Mouse (Mus musculus) embryonic facial prominence, embryonic 10.5 days (tissue): ENCODE results near the gene Opcml. TPM values are rescaled to one million over a fixed set of nuclear protein-coding genes. Genes with fewer than 3 reads are reported as not detected.

Source experiments
- DNase-seq: peaks from one replicate; pipeline ENCODE4 v3.0.0-alpha.2; 2017; ENCODE audit warnings: low spot score
- H3K27ac ChIP-seq: fragments of 300-500 bp; sonication (generic); replicated peaks from 2 replicates; pipeline ENCODE4 v1.5.1; 2016; ENCODE audit warnings: mild to moderate bottlenecking
- H3K27me3 ChIP-seq: fragments of 300-500 bp; sonication (generic); replicated peaks from 2 replicates; pipeline ENCODE4 v1.6.1; 2016; ENCODE audit warnings: low read depth, mild to moderate bottlenecking; ENCODE audit not compliant: poor library complexity, severe bottlenecking
- H3K36me3 ChIP-seq: fragments of 300-500 bp; sonication (generic); replicated peaks from 2 replicates; pipeline ENCODE4 v1.6.1; 2016; ENCODE audit warnings: mild to moderate bottlenecking, moderate library complexity
- H3K4me1 ChIP-seq: fragments of 300-500 bp; sonication (generic); 2 replicates; pipeline ENCODE4 v1.6.1; 2016
- H3K4me3 ChIP-seq: fragments of 300-500 bp; sonication (generic); 2 replicates; pipeline ENCODE4 v1.5.1; 2016; ENCODE audit warnings: mild to moderate bottlenecking, moderate library complexity
- H3K9me3 ChIP-seq: fragments of 300-500 bp; sonication (generic); 2 replicates; pipeline ENCODE4 v1.6.1; 2016; ENCODE audit warnings: mild to moderate bottlenecking
- WGBS: fragments of 180-500 bp; shearing (Covaris S2); methylation state at CpG from one replicate; pipeline ENCODE4 v1.1.7; 2016; 5-methylcytosine and 5-hydroxymethylcytosine counted together
- polyA plus RNA-seq: library from polyadenylated mRNA; unstranded; fragments of >200 nt; fragmentation: Nextera tagmentation; extraction: Ambion mirVana; gene quantifications from 2 replicates; pipeline ENCODE4 v1.2.1, GENCODE M21; 2016

Gene Opcml
- polyA plus RNA-seq, 1 experiment from 2014 or later: 0.52 TPM

GRCm38 (mm10) chr9:28499841-28500794, 709.5 kb downstream of the Opcml start:
- no peaks in the 10 kb centered on the region for H3K4me1 ChIP-seq
- H3K36me3 ChIP-seq: no peaks in the 10 kb centered on the region
- no peak overlapping the region for H3K27ac ChIP-seq
- no peaks in the 10 kb centered on the region for H3K27me3 ChIP-seq
- no peaks in the 10 kb centered on the region for H3K9me3 ChIP-seq
- WGBS: 83% methylated on average over 12 of the region's 12 CpGs
- H3K4me3 ChIP-seq: no peak overlapping the region
- no peak for DNase-seq

GRCm38 (mm10) chr9:28513905-28514304, 723.3 kb downstream of the Opcml start:
- Histone ChIP-seq H3K27ac (no peak overlapping the region), H3K9me3 (no peaks in the 10 kb centered on the region), H3K36me3 (no peaks in the 10 kb centered on the region), H3K4me1 (no peaks in the 10 kb centered on the region), H3K27me3 (no peaks in the 10 kb centered on the region), H3K4me3 (no peak overlapping the region)
- no peak for DNase-seq
- WGBS: 90% methylated on average over 3 of the region's 3 CpGs

- 66% methylated on average over 1 of the region's 1 CpGs for WGBS
Observed at GRCm38 (mm10) chr9:28533191-28533590, 742.6 kb downstream of the Opcml start.

GRCm38 (mm10) chr9:28535006-28535405, 744.4 kb downstream of the Opcml start:
- no peak overlapping the region for H3K27ac ChIP-seq
- no peak overlapping the region for H3K4me3 ChIP-seq
- no peaks in the 10 kb centered on the region for H3K27me3 ChIP-seq
- WGBS: 84% methylated on average over 4 of the region's 4 CpGs
- DNase-seq: no peak
- no peaks in the 10 kb centered on the region for H3K9me3 ChIP-seq
- H3K36me3 ChIP-seq: no peaks in the 10 kb centered on the region
- H3K4me1 ChIP-seq: peaks cover 7% of the 10 kb centered on the region; the same call in 1 of the 2 replicates

More at GRCm38 (mm10) chr9:28533191-28533590, 742.6 kb downstream of the Opcml start:
- no peak for DNase-seq
- Histone ChIP-seq H3K4me1 (peaks cover 7% of the 10 kb centered on the region; the same call in 1 of the 2 replicates), H3K27me3 (no peaks in the 10 kb centered on the region), H3K4me3 (no peak overlapping the region), H3K27ac (no peak overlapping the region), H3K9me3 (no peaks in the 10 kb centered on the region), H3K36me3 (no peaks in the 10 kb centered on the region)

- WGBS: 68% methylated on average over 4 of the region's 4 CpGs
- no peak for DNase-seq
Observed at GRCm38 (mm10) chr9:28536637-28537036, 746.1 kb downstream of the Opcml start.

GRCm38 (mm10) chr9:28548189-28548588, 757.6 kb downstream of the Opcml start:
- Histone ChIP-seq H3K27ac (no peak overlapping the region), H3K36me3 (no peaks in the 10 kb centered on the region), H3K4me3 (no peak overlapping the region), H3K4me1 (no peaks in the 10 kb centered on the region), H3K27me3 (no peaks in the 10 kb centered on the region), H3K9me3 (no peaks in the 10 kb centered on the region)
- 72% methylated on average over 9 of the region's 9 CpGs for WGBS
- no peak for DNase-seq

More at GRCm38 (mm10) chr9:28536637-28537036, 746.1 kb downstream of the Opcml start:
- H3K4me1 ChIP-seq: peaks cover 7% of the 10 kb centered on the region; the same call in 1 of the 2 replicates
- no peak overlapping the region for H3K27ac ChIP-seq
- H3K27me3 ChIP-seq: no peaks in the 10 kb centered on the region
- H3K9me3 ChIP-seq: no peaks in the 10 kb centered on the region
- H3K4me3 ChIP-seq: no peak overlapping the region
- H3K36me3 ChIP-seq: no peaks in the 10 kb centered on the region

GRCm38 (mm10) chr9:28552387-28553182, 762.0 kb downstream of the Opcml start:
- WGBS: 74% methylated on average over 1 of the region's 1 CpGs
- no peaks in the 10 kb centered on the region for H3K36me3 ChIP-seq
- H3K27me3 ChIP-seq: no peaks in the 10 kb centered on the region
- H3K27ac ChIP-seq: no peak overlapping the region
- H3K4me3 ChIP-seq: no peak overlapping the region
- H3K9me3 ChIP-seq: no peaks in the 10 kb centered on the region
- H3K4me1 ChIP-seq: no peaks in the 10 kb centered on the region
- DNase-seq: no peak

- Histone ChIP-seq H3K27me3 (no peaks in the 10 kb centered on the region), H3K9me3 (no peaks in the 10 kb centered on the region), H3K4me3 (no peak overlapping the region), H3K27ac (no peak overlapping the region), H3K36me3 (no peaks in the 10 kb centered on the region), H3K4me1 (no peaks in the 10 kb centered on the region)
- DNase-seq: no peak
- WGBS: 89% methylated on average over 2 of the region's 2 CpGs
Observed at GRCm38 (mm10) chr9:28558628-28559027, 768.1 kb downstream of the Opcml start.

- Histone ChIP-seq H3K27ac (no peak overlapping the region), H3K4me1 (no peaks in the 10 kb centered on the region), H3K4me3 (no peak overlapping the region), H3K9me3 (no peaks in the 10 kb centered on the region), H3K36me3 (no peaks in the 10 kb centered on the region), H3K27me3 (no peaks in the 10 kb centered on the region)
- 66% methylated on average over 6 of the region's 6 CpGs for WGBS
- no peak for DNase-seq
Observed at GRCm38 (mm10) chr9:28561761-28562160, 771.2 kb downstream of the Opcml start.

- H3K27me3 ChIP-seq: no peaks in the 10 kb centered on the region
- H3K36me3 ChIP-seq: no peaks in the 10 kb centered on the region
- H3K9me3 ChIP-seq: no peaks in the 10 kb centered on the region
- no peak for DNase-seq
- WGBS: 74% methylated on average over 14 of the region's 14 CpGs
- no peak overlapping the region for H3K4me3 ChIP-seq
- no peak overlapping the region for H3K27ac ChIP-seq
- no peaks in the 10 kb centered on the region for H3K4me1 ChIP-seq
Observed at GRCm38 (mm10) chr9:28563066-28563683, 772.6 kb downstream of the Opcml start.

GRCm38 (mm10) chr9:28569041-28569522, 778.5 kb downstream of the Opcml start:
- Histone ChIP-seq H3K4me1 (peaks cover 19% of the 10 kb centered on the region), H3K27ac (peak overlapping the region; percentile 7; the same call in 1 of the 2 replicates), H3K4me3 (no peak overlapping the region), H3K27me3 (no peaks in the 10 kb centered on the region), H3K9me3 (no peaks in the 10 kb centered on the region), H3K36me3 (no peaks in the 10 kb centered on the region)
- 30% methylated on average over 8 of the region's 8 CpGs for WGBS
- DNase-seq: peak; percentile 28

- peak; percentile 14 for DNase-seq
- H3K36me3 ChIP-seq: no peaks in the 10 kb centered on the region
- H3K4me3 ChIP-seq: no peak overlapping the region
- 32% methylated on average over 2 of the region's 2 CpGs for WGBS
- no peaks in the 10 kb centered on the region for H3K27me3 ChIP-seq
- H3K9me3 ChIP-seq: no peaks in the 10 kb centered on the region
- H3K27ac ChIP-seq: no peak overlapping the region
- H3K4me1 ChIP-seq: peaks cover 19% of the 10 kb centered on the region
Observed at GRCm38 (mm10) chr9:28569776-28570175, 779.2 kb downstream of the Opcml start.
